Mouse (Mus musculus): Measurements from ENCODE around the gene Cdyl.

The Cdyl gene

GRCm38 (mm10) chr13:35659406-35659985 is at the start of gene Cdyl:
TSS of gene Cdyl (plus strand) at chr13:35659833.
- no peak for DNase-seq (ENCODE audit: low spot score)

- DNase-seq (ENCODE audit: low spot score), result no peak
These were observed 48.9 kb upstream of the Cdyl start for GRCm38 (mm10) chr13:35610718-35611117.

GRCm38 (mm10) chr13:35612506-35612905 is 47.1 kb upstream of the Cdyl start:
- DNase-seq (ENCODE audit: low spot score), result no peak

- DNase-seq (ENCODE audit: low spot score), result no peak
These were observed 44.7 kb upstream of the Cdyl start for GRCm38 (mm10) chr13:35614832-35615479.

GRCm38 (mm10) chr13:35616524-35617099 is 43.0 kb upstream of the Cdyl start:
- DNase-seq (ENCODE audit: low spot score), result no peak

GRCm38 (mm10) chr13:35619356-35619755 is 40.3 kb upstream of the Cdyl start:
- DNase-seq (ENCODE audit: low spot score), result no peak

- DNase-seq (ENCODE audit: low spot score), result no peak
These were observed 38.9 kb upstream of the Cdyl start for GRCm38 (mm10) chr13:35620756-35621155.

- DNase-seq (ENCODE audit: low spot score), result no peak
These were observed 34.8 kb upstream of the Cdyl start for GRCm38 (mm10) chr13:35624831-35625230.

GRCm38 (mm10) chr13:35625556-35625955 is 34.1 kb upstream of the Cdyl start:
- no peak for DNase-seq (ENCODE audit: low spot score)

- no peak for DNase-seq (ENCODE audit: low spot score)
These were observed 32.3 kb upstream of the Cdyl start for GRCm38 (mm10) chr13:35627319-35627718.

- DNase-seq (ENCODE audit: low spot score), result no peak
These were observed 12.4 kb upstream of the Cdyl start for GRCm38 (mm10) chr13:35647132-35647823.

- DNase-seq (ENCODE audit: low spot score), result no peak
These were observed 9.3 kb upstream of the Cdyl start for GRCm38 (mm10) chr13:35650284-35650872.

GRCm38 (mm10) chr13:35652851-35653250 is 6.8 kb upstream of the Cdyl start:
- DNase-seq (ENCODE audit: low spot score), result no peak

GRCm38 (mm10) chr13:35656853-35657252 is 2.8 kb upstream of the Cdyl start:
- no peak for DNase-seq (ENCODE audit: low spot score)

GRCm38 (mm10) chr13:35665456-35665855 is 5.8 kb downstream of the Cdyl start:
- no peak for DNase-seq (ENCODE audit: low spot score)

- no peak for DNase-seq (ENCODE audit: low spot score)
These were observed 10.4 kb downstream of the Cdyl start for GRCm38 (mm10) chr13:35669910-35670469.

- no peak for DNase-seq (ENCODE audit: low spot score)
These were observed 11.2 kb downstream of the Cdyl start for GRCm38 (mm10) chr13:35670875-35671274.

- no peak for DNase-seq (ENCODE audit: low spot score)
These were observed 17.3 kb downstream of the Cdyl start for GRCm38 (mm10) chr13:35676921-35677320.

GRCm38 (mm10) chr13:35677433-35678051 is 17.9 kb downstream of the Cdyl start:
- no peak for DNase-seq (ENCODE audit: low spot score)

- DNase-seq (ENCODE audit: low spot score), result no peak
These were observed 19.1 kb downstream of the Cdyl start for GRCm38 (mm10) chr13:35678691-35679090.

- DNase-seq (ENCODE audit: low spot score), result no peak
These were observed 21.7 kb downstream of the Cdyl start for GRCm38 (mm10) chr13:35681361-35681760.

- peak; percentile 8 for DNase-seq (ENCODE audit: low spot score)
These were observed 26.6 kb downstream of the Cdyl start for GRCm38 (mm10) chr13:35686273-35686672.
